Mouse (Mus musculus): ENCODE data around the gene Cyp11a1.
A peak's percentile ranks its signal among the peaks of the same experiment; 100 is the strongest.

The Cyp11a1 gene

GRCm38 (mm10) chr9:58005753-58006461, at the start of gene Cyp11a1:
TSS of gene Cyp11a1 (plus strand) at chr9:58006411.
- DNase-seq (ENCODE audit: low spot score) = no peak

GRCm38 (mm10) chr9:57956838-57957236, 49.4 kb upstream of the Cyp11a1 start:
- no peak for DNase-seq (ENCODE audit: low spot score)

GRCm38 (mm10) chr9:57958615-57959014, 47.6 kb upstream of the Cyp11a1 start:
- no peak for DNase-seq (ENCODE audit: low spot score)

GRCm38 (mm10) chr9:57959399-57959798, 46.8 kb upstream of the Cyp11a1 start:
- no peak for DNase-seq (ENCODE audit: low spot score)

- no peak for DNase-seq (ENCODE audit: low spot score)
Measured at GRCm38 (mm10) chr9:57959886-57960866, 46.0 kb upstream of the Cyp11a1 start.

GRCm38 (mm10) chr9:57961226-57961625, 45.0 kb upstream of the Cyp11a1 start:
- DNase-seq (ENCODE audit: low spot score) = no peak

GRCm38 (mm10) chr9:57961863-57962778, 44.1 kb upstream of the Cyp11a1 start:
- no peak for DNase-seq (ENCODE audit: low spot score)

GRCm38 (mm10) chr9:57963249-57963997, 42.8 kb upstream of the Cyp11a1 start:
- no peak for DNase-seq (ENCODE audit: low spot score)

GRCm38 (mm10) chr9:57963998-57964395, 42.2 kb upstream of the Cyp11a1 start:
- no peak for DNase-seq (ENCODE audit: low spot score)

GRCm38 (mm10) chr9:57964528-57965250, 41.5 kb upstream of the Cyp11a1 start:
- DNase-seq (ENCODE audit: low spot score) = no peak

- DNase-seq (ENCODE audit: low spot score) = peak; percentile 66
Measured at GRCm38 (mm10) chr9:57965281-57966185, 40.7 kb upstream of the Cyp11a1 start.

- peak; percentile 72 for DNase-seq (ENCODE audit: low spot score)
Measured at GRCm38 (mm10) chr9:57967237-57967960, 38.8 kb upstream of the Cyp11a1 start.

- no peak for DNase-seq (ENCODE audit: low spot score)
Measured at GRCm38 (mm10) chr9:57968166-57968771, 37.9 kb upstream of the Cyp11a1 start.

GRCm38 (mm10) chr9:57968783-57969542, 37.2 kb upstream of the Cyp11a1 start:
- DNase-seq (ENCODE audit: low spot score) = no peak

- no peak for DNase-seq (ENCODE audit: low spot score)
Measured at GRCm38 (mm10) chr9:57969736-57970495, 36.3 kb upstream of the Cyp11a1 start.

GRCm38 (mm10) chr9:57971413-57971812, 34.8 kb upstream of the Cyp11a1 start:
- no peak for DNase-seq (ENCODE audit: low spot score)

- DNase-seq (ENCODE audit: low spot score) = no peak
Measured at GRCm38 (mm10) chr9:57972141-57972591, 34.0 kb upstream of the Cyp11a1 start.
